Mouse (Mus musculus) embryonic fibroblast, embryonic 13.5 days (primary cell): ENCODE measurements around the gene Fhod1. TPM values are rescaled to one million over a fixed set of nuclear protein-coding genes. Genes with fewer than 3 reads are reported as not detected.
A peak's percentile ranks its signal among the peaks of the same experiment; 100 is the strongest.
"Not testable (repeated sequence)": the region's sequence is repeated elsewhere in the genome, so short reads cannot be mapped to it uniquely, and the experiment has no call there.

Experiments used
- H3K27ac ChIP-seq: 2 replicates; pipeline ENCODE4 v1.5.1; 2012; ENCODE audit warnings: low read length, control low read depth, inconsistent platforms; ENCODE audit not compliant: insufficient read depth
- H3K4me1 ChIP-seq: 2 replicates; pipeline ENCODE4 v1.6.1; 2011; ENCODE audit warnings: low read length; ENCODE audit not compliant: control insufficient read depth, insufficient read depth
- H3K4me3 ChIP-seq: 2 replicates; pipeline ENCODE4 v1.5.1; 2011; ENCODE audit warnings: mild to moderate bottlenecking, control low read depth, low read length; ENCODE audit not compliant: insufficient read depth
- CTCF ChIP-seq: IDR thresholded peaks from 2 replicates; pipeline ENCODE4 v1.5.1; 2011; ENCODE audit warnings: mild to moderate bottlenecking, control low read depth, low read length, moderate library complexity, borderline replicate concordance; ENCODE audit not compliant: insufficient read depth
- POLR2A ChIP-seq: IDR thresholded peaks from 2 replicates; pipeline ENCODE4 v1.6.1; 2011; ENCODE audit warnings: low read depth, mild to moderate bottlenecking, control low read depth, low read length, moderate library complexity
- polyA plus RNA-seq: library from polyadenylated mRNA; stranded (reverse); fragments of >200 nt; gene quantifications from 2 replicates; pipeline ENCODE4 v1.2.4, GENCODE M21; 2011; ENCODE audit warnings: low read depth; ENCODE audit not compliant: missing spikeins, insufficient read length

Gene Fhod1
- polyA plus RNA-seq, 1 experiment: 16.0 TPM

- TF ChIP-seq CTCF (no peak), POLR2A (no peak)
- Histone ChIP-seq H3K27ac (peak overlapping the region; percentile 27; the same call in 1 of the 2 replicates), H3K4me3 (peak overlapping the region; percentile 77), H3K4me1 (no peaks in the 10 kb centered on the region)
Measured at GRCm38 (mm10) chr8:105298351-105299252, 49.2 kb downstream of the Fhod1 start.

- Histone ChIP-seq H3K4me1 (no peaks in the 10 kb centered on the region), H3K27ac (peak within 1 kb of the TSS; percentile 69), H3K4me3 (peak within 1 kb of the TSS; percentile 77)
- TF ChIP-seq POLR2A: peak; percentile 58
- no peak for TF ChIP-seq CTCF
Measured at GRCm38 (mm10) chr8:105297511-105298192, 50.1 kb downstream of the Fhod1 start, which contains the start of gene E2f4. E2f4 (plus strand) TSS chr8:105297663.

DNA sequence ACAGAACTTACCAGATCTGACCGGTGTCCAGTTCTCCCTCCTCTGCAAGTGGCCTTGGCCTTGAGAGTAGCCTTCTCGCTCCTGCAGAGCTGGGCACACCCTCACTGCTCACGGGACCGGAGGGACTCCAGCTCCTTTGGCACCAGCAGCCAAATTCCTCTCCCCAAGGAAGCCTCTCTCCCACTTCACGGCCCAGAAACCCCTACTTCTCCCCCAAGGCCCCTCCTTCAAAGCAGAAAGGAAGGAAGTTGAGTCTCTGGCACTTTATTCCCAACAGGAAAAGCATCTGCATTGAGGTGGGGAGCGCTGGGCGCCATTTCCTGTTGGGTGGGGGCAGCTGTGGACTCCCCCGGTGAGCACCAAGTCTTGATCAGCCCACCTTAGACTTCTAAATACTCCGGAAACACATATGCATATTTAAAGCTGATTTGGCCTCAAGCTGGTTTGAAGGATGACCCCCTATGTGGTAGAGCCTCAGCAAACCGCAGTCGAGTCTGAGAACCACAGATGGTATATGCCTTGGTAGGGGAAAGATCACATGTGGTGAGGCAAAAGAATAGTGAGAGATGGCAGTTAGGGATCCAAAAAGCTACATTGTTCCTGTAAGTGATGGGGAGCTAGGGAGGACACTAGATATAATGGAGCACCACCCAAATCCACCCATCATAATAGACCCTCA is 51.7 kb downstream of the Fhod1 start, which contains the start of gene Exoc3l:
Gene Exoc3l, minus strand, starts transcription at position 207 of the 679 bp plus-strand sequence.
- Histone ChIP-seq H3K4me1 (no peaks in the 10 kb centered on the region), H3K4me3 (peak within 1 kb of the TSS; percentile 62), H3K27ac (no peak within 1 kb of the TSS)
- TF ChIP-seq POLR2A (no peak), CTCF (no peak)

DNA sequence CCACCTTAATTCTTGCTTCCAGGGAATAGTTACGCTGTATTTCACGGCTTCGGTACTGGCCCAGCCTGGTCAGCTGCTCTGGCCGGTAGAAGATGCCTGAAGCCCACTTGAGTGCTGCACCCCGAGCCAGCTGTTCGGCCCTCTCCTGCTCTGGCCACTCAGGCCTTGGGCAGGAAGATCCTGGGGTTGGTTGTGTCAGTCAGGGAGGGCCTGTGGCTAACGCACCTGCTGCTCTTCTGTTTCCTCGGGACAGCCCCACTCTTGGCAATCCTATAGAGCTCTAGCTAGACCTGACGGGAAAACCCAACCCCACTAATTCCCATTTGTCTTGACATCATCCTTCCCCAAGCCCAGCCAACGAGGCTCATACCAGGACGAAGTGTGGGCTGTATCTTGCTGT is 52.5 kb downstream of the Fhod1 start:
- TF ChIP-seq CTCF (no peak), POLR2A (no peak)

DNA sequence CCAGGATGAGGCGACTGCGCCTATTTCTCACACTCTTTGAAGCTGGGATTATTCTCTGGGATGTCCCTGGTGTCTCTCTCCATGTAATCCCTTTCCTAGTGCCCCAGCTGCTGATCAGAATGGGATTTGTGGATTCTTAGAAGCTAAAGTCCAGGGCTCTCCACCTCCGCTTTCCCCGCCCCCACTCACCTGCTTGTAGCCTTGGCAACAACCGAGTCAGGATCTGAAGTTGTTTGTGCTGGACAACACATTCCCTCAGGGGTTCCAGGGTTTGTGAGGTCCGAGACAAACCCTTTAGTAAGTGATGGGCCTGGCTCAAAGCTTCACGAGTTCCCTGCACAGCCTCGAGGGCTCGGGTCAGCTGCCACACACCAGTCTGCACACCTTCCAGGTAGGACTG is 53.0 kb downstream of the Fhod1 start:
- H3K4me3 ChIP-seq: no peak overlapping the region
- no peak overlapping the region for H3K27ac ChIP-seq
- no peaks in the 10 kb centered on the region for H3K4me1 ChIP-seq
- TF ChIP-seq POLR2A (no peak), CTCF (no peak)

More for the DNA sequence above, 52.5 kb downstream of the Fhod1 start:
- Histone ChIP-seq H3K4me3 (no peak overlapping the region), H3K27ac (no peak overlapping the region), H3K4me1 (no peaks in the 10 kb centered on the region)

DNA sequence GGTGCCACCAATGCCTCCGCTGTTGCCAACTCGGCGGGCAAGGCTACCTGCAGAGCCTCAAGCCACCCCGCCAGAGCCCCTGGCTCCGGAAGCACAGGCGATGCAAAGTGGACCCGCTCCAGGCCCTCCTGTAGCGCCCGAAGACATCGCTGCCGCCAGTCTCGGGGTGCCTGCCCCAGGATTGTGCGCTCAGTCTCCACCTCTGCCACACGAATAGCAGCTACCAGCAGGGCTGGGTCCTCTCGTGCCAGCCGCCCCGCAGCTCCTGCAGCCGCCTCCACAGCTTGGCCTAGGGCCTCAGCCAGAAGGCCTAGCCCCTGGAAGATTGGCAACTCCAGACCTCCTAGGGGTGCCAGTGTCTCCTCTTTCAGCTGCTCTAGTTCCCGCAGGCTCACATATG is 54.3 kb downstream of the Fhod1 start:
- Histone ChIP-seq H3K27ac (no peak overlapping the region), H3K4me1 (no peaks in the 10 kb centered on the region), H3K4me3 (no peak overlapping the region)
- TF ChIP-seq POLR2A (no peak), CTCF (no peak)

DNA sequence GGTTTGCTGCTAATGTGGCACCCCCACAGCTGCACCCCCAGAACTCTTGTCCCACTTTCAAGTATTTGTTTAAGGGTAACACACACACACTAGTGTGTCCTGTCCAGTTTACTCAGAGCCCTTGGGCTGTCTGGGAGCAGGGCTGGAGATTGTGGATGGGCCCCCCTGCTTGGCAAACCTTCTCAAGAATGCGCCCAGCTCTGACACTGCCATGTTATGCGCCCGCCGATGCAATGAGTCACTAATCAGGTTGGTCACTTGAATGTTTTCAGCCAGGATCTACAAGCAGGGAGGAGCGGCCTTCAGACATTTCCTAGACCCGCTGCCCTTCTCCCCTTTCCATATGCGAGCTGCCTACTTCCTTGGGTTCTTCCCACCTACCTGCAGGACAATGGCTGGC is 55.3 kb downstream of the Fhod1 start:
- H3K4me3 ChIP-seq: no peak overlapping the region
- no peak for TF ChIP-seq CTCF
- TF ChIP-seq POLR2A: no peak
- no peaks in the 10 kb centered on the region for H3K4me1 ChIP-seq
- no peak overlapping the region for H3K27ac ChIP-seq

GRCm38 (mm10) chr8:105291802-105292201 is 56.0 kb downstream of the Fhod1 start:
- H3K4me1 ChIP-seq, H3K4me3 ChIP-seq, H3K27ac ChIP-seq: not testable (repeated sequence)

- not testable (repeated sequence) for H3K27ac ChIP-seq, H3K4me1 ChIP-seq, H3K4me3 ChIP-seq
Measured at GRCm38 (mm10) chr8:105291364-105291763, 56.4 kb downstream of the Fhod1 start.
